In genomic region chr9:104106930-104107329, GRCm38 (mm10) we compare ENCODE assay signal across 15 mouse cellular contexts. TPM values are rescaled to one million over a fixed set of nuclear protein-coding genes. Genes with fewer than 3 reads are reported as not detected.
"Had no signal": no experiment of that assay in that cellular context is flagged by ENCODE, and none has a peak within 500 bp of the region (broad histone marks: within the 10 kb centered on the region; RNA-seq: fewer than 3 reads in every experiment).

No protein-coding gene starts in this region.

- H3K27ac ChIP-seq: midbrain, embryonic 10.5 days; midbrain, embryonic 12.5 days; neural tube, embryonic 12.5 days; stomach, embryonic 15.5 days; stomach, postnatal 0 days had no signal

- H3K4me2 ChIP-seq: lung, embryonic 14.5 days; midbrain, embryonic 12.5 days; neural tube, embryonic 12.5 days; stomach, embryonic 15.5 days had no signal

- H3K36me3 ChIP-seq: midbrain, embryonic 10.5 days; midbrain, embryonic 12.5 days; neural tube, embryonic 12.5 days; stomach, embryonic 15.5 days had no signal

- H3K9me3 ChIP-seq: neural tube, embryonic 12.5 days; stomach, embryonic 15.5 days had no signal

- H3K4me1 ChIP-seq: midbrain, embryonic 10.5 days; midbrain, embryonic 12.5 days; neural tube, embryonic 12.5 days; stomach, embryonic 15.5 days had no signal

- H3K4me3 ChIP-seq: midbrain, embryonic 10.5 days; midbrain, embryonic 12.5 days; neural tube, embryonic 12.5 days; stomach, embryonic 15.5 days had no signal

- H3K9ac ChIP-seq: lung, embryonic 14.5 days; midbrain, embryonic 12.5 days; neural tube, embryonic 12.5 days; stomach, embryonic 15.5 days had no signal

- DNase-seq: lung, adult 18-20 months; lung, embryonic 14.5 days; lung, postnatal 10 days; lung, postnatal 4 days; midbrain, embryonic 14.5 days; right cerebral cortex, postnatal 14 days; thymus, adult 2 months; thymus, postnatal 25 days; thymus, postnatal 4 days had no signal

- H3K27me3 ChIP-seq: midbrain, embryonic 12.5 days; neural tube, embryonic 12.5 days; stomach, embryonic 15.5 days had no signal

RNA-seq across cellular contexts. Expression of gene Ackr4, which starts 19.8 kb away (rescaled TPM):
- total RNA-seq: monocyte, adult 5-6 weeks had no signal
